Mouse (Mus musculus) heart, embryonic 15.5 days (tissue): ENCODE results near the gene Ltbp1. TPM values are rescaled to one million over a fixed set of nuclear protein-coding genes. Genes with fewer than 3 reads are reported as not detected.
A peak's percentile ranks its signal among the peaks of the same experiment; 100 is the strongest.

Experiments used
- ATAC-seq: fragments of 200-750 bp; cut with Nextera tagmentation; replicated peaks from 2 replicates; pipeline ENCODE4 v1.8.0; 2017; ENCODE audit warnings: low read depth, moderate TSS enrichment; ENCODE audit not compliant: insufficient number of reproducible peaks, insufficient read depth, low FRiP score
- H3K27ac ChIP-seq: fragments of 300-500 bp; sonication (generic); 2 replicates; pipeline ENCODE4 v1.5.1; 2015; ENCODE audit warnings: mild to moderate bottlenecking, inconsistent platforms
- H3K27me3 ChIP-seq: fragments of 300-500 bp; sonication (generic); 2 replicates; pipeline ENCODE4 v1.6.1; 2015; ENCODE audit warnings: inconsistent platforms
- H3K36me3 ChIP-seq: fragments of 300-500 bp; sonication (generic); 2 replicates; pipeline ENCODE4 v1.6.1; 2015; ENCODE audit warnings: mild to moderate bottlenecking, inconsistent platforms
- H3K4me1 ChIP-seq: fragments of 300-500 bp; sonication (generic); replicated peaks from 2 replicates; pipeline ENCODE4 v1.6.1; 2015; ENCODE audit warnings: inconsistent platforms
- H3K4me2 ChIP-seq: fragments of 300-500 bp; sonication (generic); 2 replicates; pipeline ENCODE4 v1.6.1; 2015; ENCODE audit warnings: inconsistent platforms, mild to moderate bottlenecking, moderate library complexity
- H3K4me3 ChIP-seq: fragments of 300-500 bp; sonication (generic); 2 replicates; pipeline ENCODE4 v1.5.1; 2015; ENCODE audit warnings: mild to moderate bottlenecking, inconsistent platforms
- H3K9ac ChIP-seq: fragments of 300-500 bp; sonication (generic); 2 replicates; pipeline ENCODE4 v1.6.1; 2015; ENCODE audit warnings: mild to moderate bottlenecking, inconsistent platforms
- H3K9me3 ChIP-seq: fragments of 300-500 bp; sonication (generic); replicated peaks from 2 replicates; pipeline ENCODE4 v1.6.1; 2016; ENCODE audit warnings: inconsistent platforms
- WGBS: fragments of 180-500 bp; shearing (Covaris S2); methylation state at CpG from one replicate; pipeline ENCODE4 v1.1.7; 2015; ENCODE audit warnings: mixed read lengths; 5-methylcytosine and 5-hydroxymethylcytosine counted together
- polyA plus RNA-seq: library from polyadenylated mRNA; unstranded; fragments of >200 nt; fragmentation: Nextera tagmentation; extraction: Ambion mirVana; gene quantifications from 2 replicates; pipeline ENCODE4 v1.2.1, GENCODE M21; 2015

Ltbp1 gene
- polyA plus RNA-seq, 1 experiment from 2014 or later: 19.6 TPM

- no peaks in the 10 kb centered on the region for H3K9me3 ChIP-seq
- H3K4me3 ChIP-seq: peak overlapping the region; percentile 86
- under 1% methylated on average over 94 of the region's 94 CpGs for WGBS
- peak overlapping the region; percentile 86 for H3K9ac ChIP-seq
- H3K36me3 ChIP-seq: peaks cover 4% of the 10 kb centered on the region; the same call in 1 of the 2 replicates
- peak overlapping the region; percentile 94 for H3K4me2 ChIP-seq
- peak; percentile 70 for ATAC-seq
- no peaks in the 10 kb centered on the region for H3K27me3 ChIP-seq
- peaks cover 22% of the 10 kb centered on the region for H3K4me1 ChIP-seq
- peak overlapping the region; percentile 94 for H3K27ac ChIP-seq
These were observed 615 bp downstream of the Ltbp1 start for GRCm38 (mm10) chr17:75005685-75006680.

- Histone ChIP-seq H3K27ac (no peak overlapping the region), H3K27me3 (no peaks in the 10 kb centered on the region), H3K9ac (no peak overlapping the region), H3K4me1 (peaks cover 30% of the 10 kb centered on the region), H3K4me3 (no peak overlapping the region), H3K9me3 (no peaks in the 10 kb centered on the region), H3K4me2 (no peak overlapping the region), H3K36me3 (peaks cover 4% of the 10 kb centered on the region; the same call in 1 of the 2 replicates)
- no peak for ATAC-seq
- 55% methylated on average over 6 of the region's 6 CpGs for WGBS
These were observed 5.6 kb downstream of the Ltbp1 start for GRCm38 (mm10) chr17:75010955-75011354.

- Histone ChIP-seq H3K36me3 (peaks cover 4% of the 10 kb centered on the region; the same call in 1 of the 2 replicates), H3K4me3 (no peak overlapping the region), H3K9me3 (no peaks in the 10 kb centered on the region), H3K4me1 (peaks cover 26% of the 10 kb centered on the region), H3K27ac (no peak overlapping the region), H3K4me2 (no peak overlapping the region), H3K27me3 (no peaks in the 10 kb centered on the region), H3K9ac (no peak overlapping the region)
- ATAC-seq: no peak
- 64% methylated on average over 4 of the region's 4 CpGs for WGBS
These were observed 7.8 kb downstream of the Ltbp1 start for GRCm38 (mm10) chr17:75013211-75013610.

GRCm38 (mm10) chr17:75013868-75014267, 8.5 kb downstream of the Ltbp1 start:
- Histone ChIP-seq H3K27ac (0 out of 2 replicates have a peak overlapping the region, but pooled peaks have one; percentile 24), H3K27me3 (no peaks in the 10 kb centered on the region), H3K36me3 (peaks cover 4% of the 10 kb centered on the region; the same call in 1 of the 2 replicates), H3K4me3 (no peak overlapping the region), H3K9ac (no peak overlapping the region), H3K4me2 (0 out of 2 replicates have a peak overlapping the region, but pooled peaks have one; percentile 6), H3K4me1 (peaks cover 26% of the 10 kb centered on the region), H3K9me3 (no peaks in the 10 kb centered on the region)
- ATAC-seq: peak; percentile 56
- 44% methylated on average over 10 of the region's 10 CpGs for WGBS

- no peaks in the 10 kb centered on the region for H3K36me3 ChIP-seq
- H3K9me3 ChIP-seq: no peaks in the 10 kb centered on the region
- no peaks in the 10 kb centered on the region for H3K27me3 ChIP-seq
- no peak overlapping the region for H3K4me3 ChIP-seq
- ATAC-seq: no peak
- no peak overlapping the region for H3K4me2 ChIP-seq
- no peak overlapping the region for H3K27ac ChIP-seq
- 60% methylated on average over 24 of the region's 24 CpGs for WGBS
- H3K4me1 ChIP-seq: peaks cover 27% of the 10 kb centered on the region
- H3K9ac ChIP-seq: no peak overlapping the region
These were observed 9.4 kb downstream of the Ltbp1 start for GRCm38 (mm10) chr17:75014601-75015356.

- no peaks in the 10 kb centered on the region for H3K9me3 ChIP-seq
- H3K4me3 ChIP-seq: no peak overlapping the region
- WGBS: 78% methylated on average over 6 of the region's 6 CpGs
- no peak overlapping the region for H3K27ac ChIP-seq
- H3K27me3 ChIP-seq: no peaks in the 10 kb centered on the region
- H3K36me3 ChIP-seq: no peaks in the 10 kb centered on the region
- no peak overlapping the region for H3K9ac ChIP-seq
- no peak for ATAC-seq
- no peak overlapping the region for H3K4me2 ChIP-seq
- H3K4me1 ChIP-seq: peaks cover 27% of the 10 kb centered on the region
These were observed 10.2 kb downstream of the Ltbp1 start for GRCm38 (mm10) chr17:75015546-75015945.

GRCm38 (mm10) chr17:75017423-75017822, 12.1 kb downstream of the Ltbp1 start:
- Histone ChIP-seq H3K4me2 (no peak overlapping the region), H3K4me3 (no peak overlapping the region), H3K4me1 (peaks cover 25% of the 10 kb centered on the region), H3K27me3 (no peaks in the 10 kb centered on the region), H3K27ac (no peak overlapping the region), H3K36me3 (no peaks in the 10 kb centered on the region), H3K9ac (no peak overlapping the region), H3K9me3 (no peaks in the 10 kb centered on the region)
- WGBS: 74% methylated on average over 7 of the region's 7 CpGs
- no peak for ATAC-seq

GRCm38 (mm10) chr17:75018142-75018541, 12.8 kb downstream of the Ltbp1 start:
- no peaks in the 10 kb centered on the region for H3K27me3 ChIP-seq
- WGBS: 82% methylated on average over 5 of the region's 5 CpGs
- H3K27ac ChIP-seq: no peak overlapping the region
- H3K4me1 ChIP-seq: peaks cover 25% of the 10 kb centered on the region
- ATAC-seq: no peak
- no peaks in the 10 kb centered on the region for H3K36me3 ChIP-seq
- H3K4me2 ChIP-seq: no peak overlapping the region
- no peaks in the 10 kb centered on the region for H3K9me3 ChIP-seq
- H3K9ac ChIP-seq: no peak overlapping the region
- H3K4me3 ChIP-seq: no peak overlapping the region

- Histone ChIP-seq H3K4me2 (no peak overlapping the region), H3K4me3 (no peak overlapping the region), H3K4me1 (0 out of 2 replicates have a peak, but pooled peaks cover 9% of the 10 kb centered on the region), H3K9ac (no peak overlapping the region), H3K9me3 (no peaks in the 10 kb centered on the region), H3K36me3 (no peaks in the 10 kb centered on the region), H3K27me3 (no peaks in the 10 kb centered on the region), H3K27ac (no peak overlapping the region)
- ATAC-seq: no peak
- WGBS: 61% methylated on average over 7 of the region's 7 CpGs
These were observed 14.7 kb downstream of the Ltbp1 start for GRCm38 (mm10) chr17:75020026-75020425.

- 48% methylated on average over 3 of the region's 3 CpGs for WGBS
- Histone ChIP-seq H3K4me2 (no peak overlapping the region), H3K27ac (no peak overlapping the region), H3K4me3 (no peak overlapping the region), H3K27me3 (no peaks in the 10 kb centered on the region), H3K4me1 (0 out of 2 replicates have a peak, but pooled peaks cover 12% of the 10 kb centered on the region), H3K36me3 (no peaks in the 10 kb centered on the region), H3K9me3 (no peaks in the 10 kb centered on the region), H3K9ac (no peak overlapping the region)
- no peak for ATAC-seq
These were observed 15.3 kb downstream of the Ltbp1 start for GRCm38 (mm10) chr17:75020619-75021018.
